Mouse (Mus musculus): ENCODE results near the gene Pkp3.

GRCm38 (mm10) chr7:141039386-141040107 is 38.5 kb upstream of the Pkp3 start:
- TF ChIP-seq CTCF (IDR thresholded peaks at IDR 0.05; ENCODE audit: low read depth, low read length) (no peak), EP300 (IDR thresholded peaks at IDR 0.05; ENCODE audit: insufficient read depth, low read depth, low read length) (no peak), POLR2A (IDR thresholded peaks at IDR 0.05; ENCODE audit: insufficient read depth, low read length) (no peak)
